Mouse (Mus musculus) myocyte (in vitro differentiated cells): Measurements from ENCODE around the gene Sez6l.

ENCODE experiments used
- E2F4 ChIP-seq: IDR thresholded peaks from one replicate; pipeline ENCODE4 v1.6.1; 2011; ENCODE audit warnings: mild to moderate bottlenecking, control low read depth, moderate library complexity; ENCODE audit not compliant: insufficient read depth
- MAX ChIP-seq: IDR thresholded peaks from one replicate; pipeline ENCODE4 v1.6.1; 2011; ENCODE audit warnings: low read depth, mild to moderate bottlenecking, control low read depth
- MYOD1 ChIP-seq, 3 experiments: IDR thresholded peaks; one replicate each; pipeline ENCODE4 v1.6.1; 2011; ENCODE audit warnings: control low read depth in 2 of 3, low read depth in 2 of 3, mild to moderate bottlenecking in 2 of 3, moderate library complexity in 1 of 3; ENCODE audit not compliant: insufficient read length in 2 of 3, control insufficient read depth in 1 of 3
- POLR2A ChIP-seq: IDR thresholded peaks from one replicate; pipeline ENCODE4 v1.6.1; 2011; ENCODE audit warnings: low read depth, mild to moderate bottlenecking, control low read depth, moderate library complexity; ENCODE audit not compliant: insufficient read length
- REST ChIP-seq: IDR thresholded peaks from one replicate; pipeline ENCODE4 v1.6.1; 2011; ENCODE audit warnings: mild to moderate bottlenecking, control low read depth, moderate library complexity; ENCODE audit not compliant: insufficient read depth, insufficient read length
- TCF12 ChIP-seq: IDR thresholded peaks from one replicate; pipeline ENCODE4 v1.6.1; 2011; ENCODE audit warnings: mild to moderate bottlenecking, control low read depth; ENCODE audit not compliant: poor library complexity, insufficient read depth, severe bottlenecking

- TF ChIP-seq E2F4 (no peak), POLR2A (no peak), TCF12 (no peak), MYOD1 (IDR thresholded peaks at IDR 0.05; ENCODE audit: control insufficient read depth in 1 of 3, insufficient read length in 2 of 3, low read depth in 2 of 3) (no peak), MAX (no peak), REST (no peak)
Observed at GRCm38 (mm10) chr5:112411072-112411471, 165.9 kb downstream of the Sez6l start.
